ENCODE assay signal across 9 mouse cellular contexts in the genomic region with DNA sequence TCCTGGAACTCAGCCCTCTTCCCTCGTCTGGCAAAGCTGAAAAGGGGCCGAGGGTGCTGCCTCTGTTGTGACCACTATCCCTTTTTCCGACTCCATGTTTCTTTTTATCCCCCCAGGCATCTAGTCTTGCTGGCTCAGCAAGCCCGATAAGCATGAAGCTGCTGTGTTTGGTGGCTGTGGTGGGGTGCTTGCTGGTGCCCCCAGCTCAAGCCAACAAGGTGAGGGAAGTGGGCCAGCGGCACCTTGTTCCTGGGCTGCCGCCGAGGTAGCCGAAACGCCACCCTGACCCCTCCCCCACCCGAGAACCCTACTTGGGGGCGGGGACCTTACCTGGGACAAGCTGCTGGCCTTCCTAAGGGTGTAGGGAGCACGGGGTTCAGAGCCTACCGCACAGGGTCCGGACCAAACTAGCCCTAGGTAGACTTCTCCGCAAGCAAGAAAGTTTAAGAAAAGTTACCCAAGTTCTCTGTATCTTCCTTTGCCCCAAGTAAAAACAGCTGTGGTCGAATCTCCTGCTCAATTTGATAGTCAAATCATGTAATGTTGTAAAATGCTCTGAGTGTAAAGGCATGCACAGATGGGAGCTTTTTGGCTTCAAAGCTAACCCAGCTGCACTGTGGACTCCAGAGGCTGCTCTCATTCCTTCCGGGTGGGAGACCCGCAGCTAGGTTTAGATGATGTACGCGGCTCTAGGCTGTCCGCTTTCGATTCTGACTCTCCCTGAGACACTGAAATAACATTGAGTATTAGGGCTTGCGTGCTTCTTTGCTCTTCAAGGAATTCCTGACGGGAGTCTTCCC. TPM values are rescaled to one million over a fixed set of nuclear protein-coding genes. Genes with fewer than 3 reads are reported as not detected.
A peak's percentile ranks its signal among the peaks of the same experiment; 100 is the strongest.
DNase-seq lines count a peak whose midpoint lies in the region; ATAC-seq lines count a peak whose summit lies in the region.
"Had no signal": no experiment of that assay in that cellular context is flagged by ENCODE, and none has a peak within 500 bp of the region (broad histone marks: within the 10 kb centered on the region; RNA-seq: fewer than 3 reads in every experiment).

No protein-coding gene starts in this region.

- H3K36me3 ChIP-seq in heart, embryonic 13.5 days, result peaks cover 40% of the 10 kb centered on the region
- no peaks in the 10 kb centered on the region for H3K36me3 ChIP-seq in macrophage (ENCODE audit: inconsistent target)
- H3K36me3 ChIP-seq in splenic B cell, adult 2 months (ENCODE audit: control insufficient read depth, insufficient read depth, low read length, poor library complexity, severe bottlenecking), result no peaks in the 10 kb centered on the region

- ATAC-seq in heart, embryonic 13.5 days (ENCODE audit: extremely low read depth, insufficient number of reproducible peaks, low FRiP score, low TSS enrichment), result peak; percentile 75; the same call in 1 of the 2 replicates

- no peaks in the 10 kb centered on the region for H3K9me3 ChIP-seq in heart, embryonic 13.5 days

- H3K9ac ChIP-seq in heart, embryonic 13.5 days, result peak overlapping the region; percentile 93

- H3K4me1 ChIP-seq in heart, embryonic 13.5 days, result peaks cover 38% of the 10 kb centered on the region

- no peaks in the 10 kb centered on the region for H3K79me2 ChIP-seq in macrophage (ENCODE audit: inconsistent target)

- DNase-seq in A20 (ENCODE audit: low read depth, low spot score) (peak; percentile 67), ES-CJ7 (ENCODE audit: low read depth, low spot score) (peak; percentile 61)
- peak; percentile 27 to 43 for DNase-seq in cerebellum, postnatal 36 days
- peak; percentile 68 for DNase-seq in kidney, postnatal 10 days
- peak; percentile 41 for DNase-seq in splenic B cell, adult 2 months (ENCODE audit: low read depth, low spot score)
- DNase-seq in frontal cortex, adult 2 months (ENCODE audit: extremely low spot score in 1 of 2, low spot score in 1 of 2), result no peak

- WGBS in heart, embryonic 13.5 days, result 3% methylated on average over 24 of the region's 24 CpGs
- 19% methylated on average over 24 of the region's 24 CpGs for WGBS in macrophage (ENCODE audit: missing documents)

- peak overlapping the region; percentile 95 for H3K4me2 ChIP-seq in heart, embryonic 13.5 days

- H3K4me3 ChIP-seq in heart, embryonic 13.5 days, result peak overlapping the region; percentile 84
- peak overlapping the region; percentile 54 for H3K4me3 ChIP-seq in macrophage (ENCODE audit: inconsistent target)

- H3K27me3 ChIP-seq in heart, embryonic 13.5 days (replicated peaks), result no peaks in the 10 kb centered on the region
- no peaks in the 10 kb centered on the region for H3K27me3 ChIP-seq in splenic B cell, adult 2 months (ENCODE audit: control insufficient read depth, insufficient read depth, low read length, poor library complexity, severe bottlenecking)

- H3K27ac ChIP-seq in heart, embryonic 13.5 days (replicated peaks), result peak overlapping the region; percentile 75
- H3K27ac ChIP-seq in macrophage, result no peak overlapping the region

RNA-seq across cellular contexts. Expression of a gene that starts 10.6 kb away (rescaled TPM):
- polyA plus RNA-seq in heart, embryonic 13.5 days (2015; fragmentation: Nextera tagmentation; extraction: Ambion mirVana), result 123 and 138 TPM in 2 replicates
- total RNA-seq in macrophage (2018; cell fraction: chromatin; rRNA removed), result 1 to 10 TPM in 16 of 26 experiments, under 1 TPM in 8, not detected in 2; 0.37 to 9.9 (median 1.5) TPM
- total RNA-seq in macrophage (2018; cell fraction: cytosol; rRNA removed), result 10 to 100 TPM in 10 of 26 experiments, 1 to 10 TPM in 16; 5.0 to 13.5 (median 8.2) TPM
- total RNA-seq in macrophage (2018; cell fraction: nucleus; rRNA removed), result 1 to 10 TPM; 1.7 to 8.4 (median 3.9) TPM
- 10.4 to 13.9 TPM (median 11.0 TPM) in 3 replicates for polyA plus RNA-seq in macrophage (2018)
- 108 and 113 TPM in 2 replicates for polyA plus RNA-seq in frontal cortex, adult 2 months (2012; rRNA removed)

RNA-seq across cellular contexts. Expression of a gene that starts 12.4 kb away (rescaled TPM):
- polyA plus RNA-seq in heart, embryonic 13.5 days (2015; fragmentation: Nextera tagmentation; extraction: Ambion mirVana), result not detected in 2 replicates
- not detected for total RNA-seq in macrophage (2018; cell fraction: chromatin; rRNA removed)
- total RNA-seq in macrophage (2018; cell fraction: cytosol; rRNA removed), result not detected
- total RNA-seq in macrophage (2018; cell fraction: nucleus; rRNA removed), result not detected
- polyA plus RNA-seq in macrophage (2018), result not detected in 3 replicates
- 12.1 and 17.9 TPM in 2 replicates for polyA plus RNA-seq in frontal cortex, adult 2 months (2012; rRNA removed)

RNA-seq across cellular contexts. Expression of a gene that starts 32.0 kb away (rescaled TPM):
- polyA plus RNA-seq in heart, embryonic 13.5 days (2015; fragmentation: Nextera tagmentation; extraction: Ambion mirVana), result not detected in 2 replicates
- not detected for total RNA-seq in macrophage (2018; cell fraction: chromatin; rRNA removed)
- total RNA-seq in macrophage (2018; cell fraction: cytosol; rRNA removed), result not detected
- not detected for total RNA-seq in macrophage (2018; cell fraction: nucleus; rRNA removed)
- not detected in 3 replicates for polyA plus RNA-seq in macrophage (2018)
- polyA plus RNA-seq in frontal cortex, adult 2 months (2012; rRNA removed), result 1.0 and 1.2 TPM in 2 replicates
- total RNA-seq: layer of hippocampus, postnatal 25 days had no signal

RNA-seq across cellular contexts. Expression of a gene that starts 34.0 kb away (rescaled TPM):
- 0.19 and 0.45 TPM in 2 replicates for polyA plus RNA-seq in heart, embryonic 13.5 days (2015; fragmentation: Nextera tagmentation; extraction: Ambion mirVana)
- not detected for total RNA-seq in macrophage (2018; cell fraction: chromatin; rRNA removed)
- not detected for total RNA-seq in macrophage (2018; cell fraction: cytosol; rRNA removed)
- total RNA-seq in macrophage (2018; cell fraction: nucleus; rRNA removed), result not detected
- not detected in 3 replicates for polyA plus RNA-seq in macrophage (2018)
- polyA plus RNA-seq in frontal cortex, adult 2 months (2012; rRNA removed), result 4.5 and 5.6 TPM in 2 replicates

Comparison
In these comparisons a context has a peak if more than half of its experiments do, and no peak if none do; other contexts are left out.
1. DNase-seq: peak in A20 (single experiment), ES-CJ7 (single experiment), cerebellum, postnatal 36 days (2 of 2), kidney, postnatal 10 days (single experiment) and splenic B cell, adult 2 months (single experiment); none in frontal cortex, adult 2 months (0 of 2).
2. RNA of a gene that starts 12.4 kb away (polyA plus RNA-seq): 12.1 to 17.9 TPM in frontal cortex, adult 2 months; not detected in heart, embryonic 13.5 days and not detected in macrophage; every median in the first group is over 10 times any median in the second.